Mouse (Mus musculus) right cerebral cortex, postnatal 36 days (tissue): Measurements from ENCODE around the gene Cep70.

Experiments used
- DNase-seq, 2 experiments: peaks; one replicate each; pipeline ENCODE4 v3.0.0; 2022; ENCODE audit warnings: low spot score in 2 of 2, mixed read lengths in 1 of 2

Gene Cep70

GRCm38 (mm10) chr9:99243190-99243894, at the start of gene Cep70:
Gene Cep70, plus strand, starts transcription at chr9:99243367.
- peak; percentile 94 to 95 for DNase-seq

GRCm38 (mm10) chr9:99212643-99213042, 30.5 kb upstream of the Cep70 start:
- no peak for DNase-seq

GRCm38 (mm10) chr9:99216182-99216581, 27.0 kb upstream of the Cep70 start:
- DNase-seq, result no peak

GRCm38 (mm10) chr9:99217999-99218719, 25.0 kb upstream of the Cep70 start:
- DNase-seq, result no peak

- DNase-seq, result no peak
Measured at GRCm38 (mm10) chr9:99221636-99222035, 21.5 kb upstream of the Cep70 start.

- no peak for DNase-seq
Measured at GRCm38 (mm10) chr9:99224583-99224982, 18.6 kb upstream of the Cep70 start.

GRCm38 (mm10) chr9:99229450-99229849, 13.7 kb upstream of the Cep70 start:
- no peak for DNase-seq

- no peak for DNase-seq
Measured at GRCm38 (mm10) chr9:99237139-99237538, 6.0 kb upstream of the Cep70 start, which contains the start of gene Faiml. Gene Faiml, minus strand, starts transcription at chr9:99237239.

- no peak for DNase-seq
Measured at GRCm38 (mm10) chr9:99238276-99238675, 4.9 kb upstream of the Cep70 start.

- DNase-seq, result no peak
Measured at GRCm38 (mm10) chr9:99239256-99239655, 3.9 kb upstream of the Cep70 start.

- DNase-seq, result no peak
Measured at GRCm38 (mm10) chr9:99240571-99240970, 2.6 kb upstream of the Cep70 start.

GRCm38 (mm10) chr9:99242035-99242434, 1.1 kb upstream of the Cep70 start:
- peak; percentile 23 to 50 for DNase-seq

- DNase-seq, result no peak
Measured at GRCm38 (mm10) chr9:99242533-99243189, 506 bp upstream of the Cep70 start.

- DNase-seq, result no peak
Measured at GRCm38 (mm10) chr9:99243895-99244293, 727 bp downstream of the Cep70 start.

- DNase-seq, result no peak
Measured at GRCm38 (mm10) chr9:99248304-99248703, 5.1 kb downstream of the Cep70 start.

GRCm38 (mm10) chr9:99248906-99249305, 5.7 kb downstream of the Cep70 start:
- no peak for DNase-seq

GRCm38 (mm10) chr9:99253861-99254260, 10.7 kb downstream of the Cep70 start:
- no peak for DNase-seq

GRCm38 (mm10) chr9:99256206-99256605, 13.0 kb downstream of the Cep70 start:
- DNase-seq, result no peak

- no peak for DNase-seq
Measured at GRCm38 (mm10) chr9:99256821-99257220, 13.7 kb downstream of the Cep70 start.

GRCm38 (mm10) chr9:99258891-99259290, 15.7 kb downstream of the Cep70 start:
- no peak for DNase-seq

- no peak for DNase-seq
Measured at GRCm38 (mm10) chr9:99304296-99304695, 61.1 kb downstream of the Cep70 start.

- DNase-seq, result no peak
Measured at GRCm38 (mm10) chr9:99306226-99306625, 63.1 kb downstream of the Cep70 start.
